Mouse (Mus musculus) retina, postnatal 7 days (tissue): ENCODE results near the gene Ctsc.
A peak's percentile ranks its signal among the peaks of the same experiment; 100 is the strongest.

ENCODE experiments used
- DNase-seq: peaks from one replicate; pipeline ENCODE4 v3.0.0-alpha.2; 2012; ENCODE audit warnings: low read depth, low spot score

The Ctsc gene

DNA sequence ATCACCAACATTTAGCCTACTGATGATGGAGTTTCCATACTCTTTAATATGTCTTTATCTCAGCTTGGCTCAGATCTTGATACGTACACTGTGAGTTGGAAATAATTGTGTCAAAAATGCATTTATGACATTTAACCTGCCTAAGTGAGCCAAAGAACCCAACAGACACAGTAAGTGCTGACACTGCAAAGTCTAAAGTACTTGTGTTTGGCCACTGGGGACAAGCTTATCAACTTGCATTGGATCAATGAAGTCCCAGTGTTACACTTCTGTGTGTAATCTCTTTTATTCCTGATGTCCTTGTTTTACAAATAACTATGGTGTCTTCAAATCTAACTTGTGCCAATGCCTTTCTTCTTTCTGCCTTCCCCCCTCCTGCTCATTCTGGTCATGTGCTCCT, 18.1 kb downstream of the Ctsc start:
- DNase-seq, result no peak

DNA sequence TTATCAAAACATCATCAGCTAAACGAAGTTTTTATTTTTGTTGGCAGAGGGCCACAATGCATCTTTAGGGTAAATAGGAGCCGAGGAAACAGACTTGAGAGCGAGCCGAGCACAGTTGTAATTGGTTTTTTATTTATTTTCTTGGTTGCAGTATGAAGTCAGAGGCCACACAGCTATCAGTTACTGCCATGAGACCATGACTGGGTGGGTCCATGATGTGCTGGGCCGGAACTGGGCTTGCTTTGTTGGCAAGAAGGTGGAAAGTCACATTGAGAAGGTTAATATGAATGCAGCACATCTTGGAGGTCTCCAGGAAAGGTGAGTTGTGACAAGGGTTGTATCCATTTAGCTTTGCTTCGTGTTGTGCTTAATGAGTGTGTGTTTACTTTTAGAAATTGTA, 19.0 kb downstream of the Ctsc start:
- no peak for DNase-seq

DNA sequence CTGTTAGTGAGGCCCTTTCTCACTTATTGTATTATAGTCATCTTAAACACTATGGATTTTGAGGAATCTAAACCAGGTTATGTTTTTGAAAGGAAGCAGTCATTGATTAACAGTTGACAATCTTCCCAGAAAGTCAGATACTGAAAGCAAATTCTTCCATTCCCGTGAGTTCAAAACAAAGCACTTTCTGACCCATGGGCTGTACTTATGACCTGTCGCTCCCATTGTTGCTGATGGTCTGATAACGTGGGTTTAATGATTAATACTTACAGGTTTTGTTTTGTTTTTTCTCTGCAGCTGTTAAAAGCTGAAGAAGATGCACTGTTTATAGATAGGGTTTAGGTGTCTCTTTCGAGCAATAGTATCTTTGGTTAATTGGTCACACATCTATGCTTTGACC, 27.9 kb downstream of the Ctsc start:
- no peak for DNase-seq

DNA sequence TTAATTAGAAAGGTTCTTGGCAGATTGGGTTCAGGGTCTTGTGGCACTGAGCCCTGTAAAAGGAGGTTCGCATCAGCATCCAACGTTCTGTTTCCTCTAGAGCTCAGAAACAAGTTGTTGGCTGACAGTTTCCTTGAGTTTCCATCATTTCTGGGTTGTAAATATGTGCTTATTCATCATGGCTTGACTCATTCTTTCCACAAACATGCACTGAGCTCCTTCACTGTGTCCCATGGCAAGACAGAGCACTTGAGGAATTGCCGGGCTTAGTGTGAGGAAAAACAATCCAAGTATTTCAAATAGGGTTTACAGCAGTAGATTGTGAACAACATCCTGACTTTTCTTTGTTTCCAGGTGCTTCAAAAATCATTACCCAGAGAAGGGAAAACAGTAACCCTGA, 28.8 kb downstream of the Ctsc start:
- DNase-seq, result no peak

DNA sequence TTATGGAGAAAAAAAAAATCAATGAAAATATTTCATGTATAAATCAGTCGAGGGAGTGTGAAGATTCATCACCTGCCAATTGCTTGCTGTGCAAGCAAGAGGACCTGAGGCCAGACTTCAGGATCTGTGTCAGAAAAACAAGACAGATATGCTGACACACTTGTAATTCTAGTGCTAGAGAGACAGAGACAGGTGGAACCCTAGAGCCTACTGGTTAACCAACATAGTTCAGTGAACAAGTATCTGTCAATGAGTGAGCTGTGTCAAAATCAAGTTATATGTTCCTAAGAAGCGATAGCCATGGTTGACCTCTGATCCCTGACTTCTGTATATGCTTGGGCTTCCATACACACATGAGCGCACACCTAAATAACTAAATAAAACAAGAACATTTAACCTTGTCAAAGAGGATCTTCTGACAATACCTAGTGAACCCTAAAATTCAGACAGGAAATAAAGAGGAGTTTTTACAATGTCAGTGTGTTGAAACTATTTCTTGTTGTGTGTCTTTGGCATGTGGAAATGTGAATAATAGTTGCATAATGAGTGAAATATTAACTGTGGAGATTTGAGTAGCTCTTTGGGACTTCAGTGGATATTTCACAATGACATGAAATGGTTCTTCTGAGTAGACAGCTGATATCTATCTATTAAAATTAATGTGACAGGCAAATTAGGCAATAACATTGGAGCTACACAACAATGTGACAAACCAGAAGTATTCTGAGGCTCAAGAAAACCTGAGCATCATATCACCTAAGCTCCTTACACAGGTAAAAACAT, 32.7 kb downstream of the Ctsc start:
- DNase-seq, result no peak

DNA sequence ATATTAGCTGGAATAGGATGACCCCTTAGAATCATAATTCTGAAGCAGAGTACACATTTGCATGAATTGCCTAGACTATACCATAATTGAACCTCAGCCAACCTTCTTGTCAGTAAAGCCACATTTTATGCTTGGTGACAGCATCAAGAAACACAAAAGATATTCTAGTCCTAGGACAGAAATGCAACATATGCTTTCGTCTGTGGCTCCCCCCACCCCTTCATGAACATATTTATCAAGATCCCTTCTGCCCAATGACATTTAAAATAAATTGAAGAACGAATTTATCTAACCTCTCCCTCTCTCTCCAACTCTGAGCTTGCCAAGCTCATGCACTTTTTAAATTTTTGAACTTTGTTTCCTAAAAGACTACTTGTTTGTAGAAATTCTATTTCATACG, 38.5 kb downstream of the Ctsc start:
- no peak for DNase-seq

DNA sequence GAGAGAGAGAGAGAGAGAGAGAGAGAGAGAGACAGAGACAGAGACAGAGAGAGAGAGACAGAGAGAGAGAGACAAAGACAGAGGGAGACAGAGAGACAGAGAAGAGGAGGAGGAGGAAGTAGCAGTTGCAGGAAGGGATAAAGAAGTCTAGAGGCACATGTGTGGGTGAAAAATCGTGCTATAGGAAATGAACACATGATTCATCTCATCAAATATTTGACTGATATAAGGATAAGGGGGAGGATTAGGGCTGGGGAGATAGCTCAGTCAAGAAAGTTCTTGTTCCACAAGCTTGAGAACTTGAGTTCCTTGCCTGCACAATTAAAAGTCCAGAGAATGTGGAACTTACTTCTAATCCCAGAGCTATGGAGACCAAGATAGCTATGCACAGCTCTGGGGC, 40.6 kb downstream of the Ctsc start:
- no peak for DNase-seq

DNA sequence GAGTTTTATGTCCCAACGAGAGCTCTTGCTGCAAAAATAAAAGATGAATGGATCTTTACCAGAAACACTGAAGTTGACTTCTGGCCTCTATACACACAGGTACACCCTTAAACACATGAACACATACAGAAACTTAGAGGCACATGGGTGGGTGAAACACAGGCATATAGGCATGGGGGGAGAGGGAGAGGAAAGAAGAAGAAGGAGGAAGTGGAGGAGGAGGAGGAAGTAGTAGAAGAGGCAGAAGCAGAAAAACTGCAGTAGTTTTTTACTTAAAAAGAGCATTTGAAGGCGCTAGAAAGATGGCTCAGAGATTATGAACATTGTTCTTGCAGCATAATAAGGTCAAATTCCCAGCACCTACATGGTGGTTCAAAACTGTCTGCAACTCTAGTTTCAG, 41.0 kb downstream of the Ctsc start:
- no peak for DNase-seq

DNA sequence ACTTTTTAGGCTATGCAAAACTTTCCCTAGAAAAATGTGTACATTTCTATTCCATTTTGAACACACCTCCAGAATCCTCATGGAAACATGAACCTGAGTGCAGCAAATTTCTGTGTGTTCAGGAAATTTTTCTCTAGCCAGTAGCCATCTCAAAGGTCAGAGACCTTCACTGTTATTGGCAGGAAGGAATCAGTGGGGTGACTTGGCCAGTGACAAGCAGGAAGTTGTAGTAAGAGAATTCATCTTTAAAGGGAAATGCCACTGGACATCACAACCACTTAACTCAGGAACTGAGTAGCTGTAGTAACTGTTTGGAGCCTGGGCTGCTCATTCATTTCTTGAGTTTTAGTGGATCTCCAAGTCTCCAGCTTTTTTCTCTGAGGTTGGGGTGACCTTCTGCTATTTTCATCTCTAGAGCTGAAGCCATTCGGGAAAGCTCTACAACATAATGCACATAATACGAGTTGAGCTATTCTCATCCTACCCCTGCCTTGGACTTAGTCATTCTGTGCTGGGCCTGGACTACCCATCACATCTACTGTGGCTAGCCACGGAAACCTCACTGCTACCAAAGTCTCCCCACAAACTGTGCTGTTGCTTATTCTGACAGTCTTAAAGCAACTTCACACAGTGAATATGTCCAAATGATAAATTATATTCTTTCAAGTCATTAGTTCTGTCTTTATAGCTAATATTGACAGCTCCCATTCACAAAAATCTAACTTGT, 41.7 kb downstream of the Ctsc start:
- no peak for DNase-seq

DNA sequence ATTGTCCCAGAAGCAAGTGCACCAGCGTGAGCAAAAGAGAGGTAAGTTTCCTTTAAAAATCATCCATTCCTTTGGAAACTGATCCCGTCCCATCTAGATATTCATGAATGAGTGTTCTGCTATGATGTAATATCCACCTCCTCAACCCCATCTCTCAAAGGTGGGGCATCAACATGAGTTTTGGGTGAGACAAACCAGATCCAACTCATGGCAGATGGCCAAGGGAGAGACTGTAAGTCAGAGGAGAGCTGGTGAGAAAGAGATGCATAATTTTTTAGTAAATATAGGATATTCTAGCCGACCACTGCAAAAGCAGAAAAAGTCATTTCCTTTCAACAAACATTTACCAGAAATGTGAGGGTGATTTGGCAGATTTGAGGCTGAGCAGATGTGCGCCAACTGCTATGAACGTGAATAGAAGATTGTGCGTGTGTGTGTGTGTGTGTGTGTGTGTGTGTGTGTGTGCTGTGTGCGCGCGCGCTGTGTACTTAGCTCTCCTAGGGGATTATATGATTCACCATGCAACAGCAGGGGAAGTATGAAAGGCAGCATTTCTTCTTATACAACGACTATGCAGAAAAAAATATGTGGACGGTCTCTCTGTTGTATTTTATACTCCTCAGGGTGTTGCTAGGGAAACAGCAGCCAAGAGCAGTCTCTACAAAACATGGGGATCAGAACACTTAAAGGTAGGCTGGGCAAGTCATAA, 42.9 kb downstream of the Ctsc start:
- DNase-seq, result no peak

DNA sequence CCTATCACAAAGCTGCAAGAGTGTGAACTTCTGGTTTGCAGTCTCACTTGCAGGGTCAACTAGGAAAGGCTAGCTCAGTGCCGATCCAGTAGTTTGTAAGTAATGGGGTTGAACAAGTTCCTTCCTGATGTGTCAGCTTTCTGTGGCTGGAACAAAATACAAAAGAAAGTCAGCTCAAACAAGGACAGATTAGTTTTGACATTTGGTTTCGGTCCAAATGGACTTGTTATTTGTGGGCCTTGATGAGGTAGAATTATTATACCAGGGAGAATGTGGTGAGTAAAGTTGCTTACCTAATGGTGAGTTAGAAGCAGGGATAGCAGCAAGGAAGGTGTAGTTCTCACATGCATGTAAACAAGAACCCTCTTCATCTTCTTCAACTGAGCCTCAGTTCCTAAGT, 44.5 kb downstream of the Ctsc start:
- DNase-seq, result no peak

DNA sequence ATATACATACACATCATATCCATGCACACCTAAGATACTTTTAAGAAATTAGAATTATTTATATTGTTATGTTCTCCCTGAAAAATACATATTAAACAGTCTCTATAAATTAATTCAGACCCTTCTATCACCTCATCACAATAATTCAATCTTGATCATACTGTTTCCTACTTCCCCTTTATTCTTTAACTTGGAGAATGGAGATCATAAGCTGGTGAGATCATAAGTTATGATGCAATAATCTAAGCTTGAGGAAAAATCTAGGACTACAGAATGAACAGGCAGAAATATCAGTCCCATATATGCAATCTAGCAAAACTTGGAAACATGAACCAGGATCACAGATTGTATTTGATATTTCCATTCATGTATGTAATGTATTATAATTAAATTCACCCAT, 49.6 kb downstream of the Ctsc start:
- DNase-seq, result no peak

DNA sequence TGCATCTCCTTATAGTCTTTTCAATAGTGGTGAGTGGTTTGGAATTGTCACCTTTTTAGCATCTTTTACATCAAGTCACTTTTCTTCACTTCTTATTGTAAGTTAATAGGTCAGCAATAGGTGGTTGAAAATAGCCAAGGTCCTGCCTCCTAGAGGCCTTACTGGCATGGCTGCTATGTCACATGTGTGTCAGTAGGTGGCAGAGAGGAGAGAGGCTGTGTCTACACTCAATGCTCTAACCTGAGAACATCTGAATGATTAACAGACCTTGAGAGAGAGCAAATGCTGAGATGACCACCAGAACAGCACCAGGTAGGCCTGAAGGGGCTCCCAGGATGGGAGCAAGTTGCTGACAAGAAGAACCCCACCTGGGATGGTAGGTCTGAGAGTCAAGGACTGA, 65.9 kb downstream of the Ctsc start:
- DNase-seq, result no peak

DNA sequence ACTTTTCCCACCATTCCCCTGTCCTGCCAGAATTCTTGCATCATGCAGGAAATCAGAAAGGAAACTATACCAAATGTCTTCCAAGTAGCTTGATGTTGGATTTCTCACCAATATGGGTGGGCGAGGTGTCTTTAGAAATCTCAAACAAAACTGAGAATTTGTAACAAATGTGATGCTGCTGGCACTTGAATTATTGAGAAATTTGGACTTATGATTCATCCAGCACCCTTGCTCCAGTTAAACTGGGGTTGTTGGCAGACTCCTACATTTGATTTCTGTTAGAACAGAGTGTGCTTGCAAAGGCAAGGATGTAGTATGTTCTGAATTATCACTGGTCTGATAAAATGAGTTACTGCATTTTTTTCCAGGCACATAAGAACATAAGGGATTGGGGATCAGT, 68.2 kb downstream of the Ctsc start:
- DNase-seq, result no peak

DNA sequence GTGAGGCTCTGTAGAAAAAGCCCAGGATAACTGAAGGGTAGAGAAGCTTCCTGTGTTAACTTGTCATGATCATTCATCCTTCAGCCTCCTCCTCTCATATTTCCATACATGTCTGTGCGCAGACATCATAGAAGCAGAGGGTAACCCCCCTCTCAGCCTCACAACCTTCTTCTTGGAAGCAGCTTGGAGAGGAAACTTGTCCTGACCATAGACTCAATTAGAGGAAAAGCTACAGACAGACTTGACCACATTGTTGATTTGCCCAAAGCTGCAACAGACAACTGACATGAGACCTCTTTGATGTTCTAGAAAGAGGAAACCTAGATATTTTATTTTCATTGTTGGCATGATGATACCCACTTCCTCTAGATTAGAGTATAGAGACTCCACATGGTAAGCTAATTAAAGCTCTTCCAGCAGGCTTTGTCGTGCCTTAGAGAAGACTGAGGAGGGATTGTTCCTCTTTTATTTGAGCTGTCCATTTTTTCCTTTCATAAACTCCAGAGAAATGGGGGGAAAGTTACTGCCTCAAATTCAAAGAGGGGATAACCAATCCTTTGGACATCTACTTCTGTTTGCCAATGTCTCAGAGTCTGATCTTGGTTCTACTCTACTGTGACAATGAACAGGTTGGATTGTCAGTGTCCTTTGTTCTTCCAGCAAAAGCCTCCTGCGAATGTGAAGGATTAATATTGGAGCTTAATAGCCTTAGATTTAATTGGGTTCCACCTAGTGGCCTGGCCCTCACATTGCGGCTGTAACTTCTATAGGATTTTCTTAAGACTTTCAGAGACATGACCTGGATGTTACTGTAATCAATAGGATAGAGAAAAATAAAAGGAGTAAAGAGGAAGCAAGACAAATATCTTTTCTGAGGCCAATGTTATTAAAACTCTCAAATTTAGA, 79.2 kb downstream of the Ctsc start:
- peak; percentile 8 for DNase-seq

DNA sequence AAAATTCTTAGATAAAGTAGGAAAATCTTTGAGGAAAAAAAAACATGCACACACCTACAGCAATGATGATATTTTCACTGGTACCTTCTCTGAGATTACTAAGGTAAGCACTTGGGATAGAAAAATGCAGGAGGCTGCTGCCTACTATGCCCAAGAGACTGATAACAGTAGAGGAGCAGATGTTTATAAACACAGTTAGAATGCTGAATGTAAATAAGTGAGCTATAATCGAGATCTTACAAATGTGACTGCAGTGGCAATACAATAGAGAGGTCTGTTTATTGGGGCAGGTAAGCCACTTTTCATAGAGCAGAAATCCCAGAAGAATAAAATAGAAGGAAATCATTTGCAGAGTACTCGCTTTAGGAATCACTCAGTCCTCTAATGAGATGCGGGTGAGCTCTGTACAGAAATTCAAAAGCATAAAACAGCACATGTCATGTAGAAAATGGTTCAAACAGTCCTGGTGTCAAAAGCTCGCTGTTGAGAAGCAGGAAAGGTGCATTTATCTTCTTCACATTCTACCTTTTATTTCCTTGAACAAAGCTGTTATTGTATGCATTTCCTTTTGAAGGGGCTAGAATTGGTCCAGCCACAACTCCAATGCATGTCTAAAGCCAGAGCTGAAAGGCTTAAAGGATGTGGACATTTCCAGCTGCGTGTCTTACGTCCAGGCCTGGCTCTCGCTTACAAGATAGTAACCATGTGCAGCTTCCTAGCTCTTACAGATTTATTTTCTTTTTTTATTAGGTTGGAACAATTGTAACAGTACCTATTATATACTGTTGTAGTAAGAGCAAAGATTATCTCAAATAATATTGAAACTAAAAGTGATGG, 80.4 kb downstream of the Ctsc start:
- no peak for DNase-seq
